Mouse (Mus musculus) gastrocnemius, postnatal 4 days (tissue): ENCODE results near the gene Rhoc. TPM values are rescaled to one million over a fixed set of nuclear protein-coding genes. Genes with fewer than 3 reads are reported as not detected.
"Not testable (repeated sequence)": the region's sequence is repeated elsewhere in the genome, so short reads cannot be mapped to it uniquely, and the experiment has no call there.

ENCODE experiments used
- DNase-seq, 2 experiments: peaks; one replicate each; pipeline ENCODE4 v3.0.0; 2021 to 2022; ENCODE audit warnings: low spot score in 2 of 2, mixed read lengths in 2 of 2
- long read RNA-seq, 2 experiments: library from polyadenylated mRNA; stranded (forward); transcript quantifications; one replicate each; pipeline ENCODE4 v2.0.0; 2021
- total RNA-seq, 2 experiments: library from RNA; stranded (reverse); gene quantifications; 2 replicates each; pipeline ENCODE4 v1.2.3; 2021

The Rhoc gene
- 100 to 1,000 TPM; 169 to 187 TPM for total RNA-seq
- long read RNA-seq, experiment 1, transcript Rhoc-201 (5 exons, 1,202 nt): major isoform, 63 of 83 reads
- long read RNA-seq, experiment 1, partial matches to known transcripts: 4 of 83 reads
- long read RNA-seq, experiment 1, other reads (novel, unspliced or antisense): 14 of 83 reads
- long read RNA-seq, experiment 2, transcript Rhoc-201 (5 exons, 1,202 nt): major isoform, 81 of 104 reads
- long read RNA-seq, experiment 2, partial matches to known transcripts: 5 of 104 reads
- long read RNA-seq, experiment 2, other reads (novel, unspliced or antisense): 16 of 104 reads

- no peak for DNase-seq
Measured at GRCm38 (mm10) chr3:104788075-104788474, at the start of gene Rhoc. Gene Rhoc, plus strand, starts transcription at chr3:104788375.

DNA sequence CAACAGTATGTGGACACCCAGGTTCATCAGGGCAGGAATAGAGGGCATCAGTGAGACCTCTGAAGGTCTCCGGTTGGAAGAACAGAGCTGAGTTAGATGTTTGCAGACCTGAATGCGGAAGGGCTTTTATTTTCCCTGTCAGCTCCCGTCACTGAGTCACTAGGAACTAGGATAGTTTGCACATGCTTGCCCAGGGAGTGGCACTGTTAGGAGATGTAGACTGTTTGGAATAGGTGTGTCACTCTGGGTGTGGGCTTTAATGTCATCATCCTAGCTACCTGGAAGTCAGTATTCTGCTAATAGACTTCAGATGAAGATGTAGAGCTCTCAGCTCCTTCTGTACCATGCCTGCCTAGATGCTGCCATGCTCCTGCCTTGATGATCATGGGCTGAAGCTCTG, 46.2 kb upstream of the Rhoc start:
- no peak for DNase-seq

- no peak for DNase-seq
Measured at GRCm38 (mm10) chr3:104743161-104743560, 45.0 kb upstream of the Rhoc start.

- DNase-seq: no peak
Measured at GRCm38 (mm10) chr3:104743864-104744263, 44.3 kb upstream of the Rhoc start.

- DNase-seq: not testable (repeated sequence)
Measured at GRCm38 (mm10) chr3:104752845-104753244, 35.3 kb upstream of the Rhoc start.

DNA sequence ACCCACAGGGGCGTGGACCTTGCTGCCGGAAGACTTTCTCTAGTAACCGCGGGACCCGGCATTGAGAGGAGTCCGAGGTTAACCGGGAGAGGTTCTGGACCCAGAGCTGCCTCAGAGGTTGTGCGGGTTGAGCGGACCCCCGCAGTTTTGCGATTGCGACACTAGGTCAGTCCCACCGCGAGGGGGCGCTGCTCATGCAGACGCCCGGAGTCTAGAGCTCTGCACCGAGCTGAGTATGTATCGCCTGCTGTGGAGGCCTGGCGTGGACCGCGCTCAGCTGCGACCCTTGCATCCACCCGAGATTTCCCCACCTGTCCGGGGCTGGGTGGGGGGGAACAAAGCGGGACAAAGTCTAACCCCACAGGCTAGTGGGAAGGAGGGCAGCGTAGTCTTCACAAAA, 29.8 kb upstream of the Rhoc start:
- DNase-seq: peak; percentile 66 to 78

GRCm38 (mm10) chr3:104758869-104759268, 29.3 kb upstream of the Rhoc start:
- no peak for DNase-seq

DNA sequence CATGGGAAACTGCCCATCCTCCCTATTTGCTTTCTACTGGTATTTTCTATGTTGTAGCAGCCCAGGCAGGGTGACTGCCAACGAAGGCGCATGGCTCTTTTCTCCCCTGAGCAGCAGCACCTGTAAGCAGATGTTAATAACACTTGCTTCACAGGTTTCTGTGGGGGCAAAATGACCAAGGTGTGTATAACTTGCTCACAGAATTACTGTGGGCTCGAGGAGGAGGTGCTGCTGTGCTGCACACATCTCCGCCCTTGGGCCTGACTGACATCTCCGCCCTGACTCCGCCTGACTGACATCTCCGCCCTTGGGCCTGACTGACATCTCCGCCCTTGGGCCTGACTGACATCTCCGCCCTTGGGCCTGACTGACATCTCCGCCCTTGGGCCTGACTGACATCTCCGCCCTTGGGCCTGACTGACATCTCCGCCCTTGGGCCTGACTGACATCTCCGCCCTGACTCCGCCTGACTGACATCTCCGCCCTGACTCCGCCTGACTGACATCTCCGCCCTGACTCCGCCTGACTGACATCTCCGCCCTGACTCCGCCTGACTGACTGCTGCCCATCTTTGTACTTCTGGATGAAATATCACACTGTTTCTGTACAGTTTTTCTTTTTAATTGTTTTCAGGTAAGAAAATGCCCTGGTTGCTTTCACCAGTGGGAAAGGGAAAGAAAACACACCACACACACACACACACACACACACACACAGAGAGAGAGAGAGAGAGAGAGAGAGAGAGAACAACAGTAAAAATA, 25.9 kb upstream of the Rhoc start:
- DNase-seq: not testable (repeated sequence)

GRCm38 (mm10) chr3:104765021-104765420, 23.2 kb upstream of the Rhoc start:
- DNase-seq: no peak

- DNase-seq: no peak
Measured at GRCm38 (mm10) chr3:104767141-104767540, 21.0 kb upstream of the Rhoc start.

DNA sequence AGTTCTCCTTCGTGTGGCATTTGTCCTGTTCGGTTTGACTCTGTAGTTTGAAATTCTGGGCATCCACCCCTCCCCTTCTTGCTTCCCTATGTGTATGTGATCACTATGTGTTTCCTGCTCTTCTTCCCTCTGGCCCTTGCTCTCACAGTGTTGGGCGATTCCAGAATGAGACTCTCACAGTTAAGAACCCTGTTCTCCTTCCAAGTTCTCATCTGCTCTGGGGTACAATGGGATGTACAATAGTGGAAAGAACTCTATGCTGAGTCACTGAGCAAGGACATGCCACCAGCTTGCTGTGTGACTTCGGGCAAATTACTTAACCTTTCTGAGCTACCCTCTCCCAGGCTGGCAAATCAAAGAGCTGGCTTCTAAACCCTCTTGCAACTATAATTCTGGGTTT, 20.5 kb upstream of the Rhoc start:
- no peak for DNase-seq

DNA sequence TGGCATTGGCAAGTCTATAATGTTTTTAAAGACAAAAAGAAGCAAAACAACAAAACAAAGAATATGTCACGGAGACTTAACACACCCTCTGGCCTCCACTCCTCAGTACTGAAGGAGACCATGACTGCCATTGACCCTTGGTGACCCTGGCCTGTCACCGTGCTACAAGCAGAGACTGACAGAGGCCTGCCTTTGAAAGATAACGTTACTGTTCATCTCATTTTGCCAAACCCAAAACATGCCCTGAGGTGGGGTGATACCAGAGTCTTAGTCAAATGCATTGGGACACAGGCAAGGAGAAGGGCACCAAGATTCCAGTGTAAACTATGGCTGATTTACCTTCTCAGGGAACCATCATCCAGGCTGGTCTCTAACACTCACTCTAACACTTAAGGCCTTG, 19.0 kb upstream of the Rhoc start:
- no peak for DNase-seq

DNA sequence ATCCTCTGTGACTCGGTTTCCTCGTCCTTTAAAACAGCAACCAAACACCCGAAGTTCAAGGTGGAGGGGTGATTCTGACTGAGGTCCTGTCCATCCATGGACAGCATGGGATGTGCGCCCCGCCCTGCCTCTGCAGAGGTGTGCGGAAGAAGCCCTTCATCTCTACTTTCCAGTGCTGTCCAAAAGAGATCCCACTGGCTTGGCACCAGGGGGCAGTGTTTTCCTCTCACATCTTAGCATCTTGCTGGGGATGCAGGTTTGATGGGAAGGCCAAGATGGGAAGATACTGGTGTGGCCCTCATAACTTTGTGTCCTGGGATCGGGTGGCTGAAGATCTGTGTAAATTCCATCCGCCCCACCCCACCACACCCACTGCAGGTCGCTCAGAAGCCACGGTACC, 18.1 kb upstream of the Rhoc start:
- DNase-seq: no peak

- DNase-seq: no peak
Measured at GRCm38 (mm10) chr3:104770918-104771317, 17.3 kb upstream of the Rhoc start.

DNA sequence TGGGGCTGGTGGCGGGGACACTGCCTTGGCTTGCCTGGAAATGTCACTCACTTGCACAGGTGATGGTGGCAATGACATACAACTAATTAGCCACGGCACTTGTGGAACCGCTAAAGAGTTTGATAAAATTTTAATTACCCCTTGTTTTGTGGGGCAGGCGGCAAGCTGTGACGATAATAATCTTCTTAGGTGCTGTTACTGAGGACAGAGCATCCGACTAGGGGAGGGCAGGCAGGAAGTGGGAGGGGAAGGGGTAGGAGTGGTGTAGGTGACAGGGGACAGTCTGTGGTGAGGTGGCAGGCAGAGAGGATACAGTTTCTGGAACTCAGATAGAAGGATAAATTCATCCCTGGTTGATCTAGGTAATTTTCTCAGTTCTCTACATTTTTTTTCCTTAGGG, 16.7 kb upstream of the Rhoc start:
- no peak for DNase-seq

DNA sequence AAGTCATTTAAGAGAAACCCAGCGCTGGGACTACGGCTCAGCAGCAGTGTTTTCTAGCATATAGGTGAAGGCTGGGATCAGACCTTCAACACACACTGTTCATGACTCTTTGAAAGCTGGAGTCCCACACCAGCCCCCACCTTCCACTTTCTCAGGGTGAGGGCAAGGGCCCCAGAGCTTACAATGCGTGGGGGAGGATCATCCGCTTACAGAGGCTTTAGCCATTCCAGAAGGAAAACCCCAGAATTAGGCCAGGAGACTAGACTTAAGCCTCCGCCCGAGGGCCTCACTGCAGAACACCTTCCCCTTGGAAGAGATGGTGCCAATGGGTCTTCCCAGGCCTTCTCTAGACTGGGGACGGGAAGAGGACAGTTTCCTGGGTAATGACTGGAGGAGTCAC, 14.9 kb upstream of the Rhoc start:
- DNase-seq: no peak

DNA sequence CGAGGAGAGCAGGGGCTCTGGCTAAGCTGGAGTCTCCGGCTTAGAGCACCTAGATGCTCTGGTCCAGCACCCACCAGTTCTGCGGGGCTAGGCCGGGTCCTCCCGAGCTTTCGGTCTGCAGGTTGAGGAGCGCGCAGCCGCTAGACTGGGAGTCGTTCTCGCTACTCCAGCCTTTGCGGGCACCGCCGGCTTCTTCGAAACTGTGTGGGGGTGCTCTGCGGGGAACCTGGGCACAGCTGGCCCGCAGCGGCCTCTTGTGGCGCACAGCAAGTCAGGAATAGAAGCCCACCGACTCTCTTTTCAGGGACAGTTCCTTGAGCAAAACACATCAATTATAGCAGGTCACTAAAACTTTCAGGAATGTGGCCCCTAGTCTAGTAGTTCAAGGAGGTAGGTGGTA, 10.8 kb upstream of the Rhoc start:
- DNase-seq: no peak

- DNase-seq: peak in 1 of 2 experiments; percentile 70
Measured at GRCm38 (mm10) chr3:104779949-104780348, 8.2 kb upstream of the Rhoc start.

DNA sequence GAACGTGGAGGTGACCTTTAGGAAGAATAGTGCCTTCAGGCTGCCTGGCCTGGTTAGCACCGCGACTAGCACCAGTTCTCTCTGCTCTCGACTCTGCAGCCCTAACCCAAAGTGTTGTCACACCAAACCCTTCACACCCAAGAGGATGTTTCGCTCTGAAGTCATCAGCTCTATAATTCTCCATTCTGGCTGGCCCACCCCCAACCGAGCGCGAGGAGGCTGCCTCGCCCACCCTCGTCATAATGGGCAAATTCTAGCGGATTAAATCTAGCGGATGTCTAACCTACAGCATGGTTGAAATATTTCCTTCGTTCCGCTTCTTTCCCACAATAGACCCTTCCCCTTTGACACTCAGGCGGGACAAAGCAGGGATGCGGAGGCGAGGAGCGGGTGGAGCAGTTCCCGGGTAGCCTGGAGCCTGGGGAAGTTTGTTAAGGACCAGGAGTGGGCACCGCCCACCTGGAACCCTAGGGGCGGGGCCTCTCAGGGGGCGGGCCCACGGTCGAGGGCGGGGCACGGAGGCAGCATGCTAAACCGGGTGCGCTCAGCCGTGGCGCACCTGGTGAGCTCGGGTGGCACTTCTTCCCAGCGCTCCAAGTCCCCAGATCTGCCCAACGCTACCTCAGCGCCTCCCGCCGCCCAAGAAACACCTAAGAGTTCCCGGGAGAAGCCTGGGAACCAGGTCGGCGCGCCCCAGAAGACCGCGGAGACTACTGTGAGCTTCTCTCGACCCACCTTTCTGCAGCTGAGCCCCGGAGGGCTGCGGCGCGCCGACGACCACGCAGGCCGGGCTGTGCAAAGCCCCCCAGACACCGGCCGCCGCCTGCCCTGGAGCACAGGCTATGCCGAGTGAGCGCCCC, 7.4 kb upstream of the Rhoc start, which contains the start of gene Ppm1j:
Ppm1j (plus strand) TSS at position 496 of the 860 bp plus-strand sequence.
- DNase-seq: peak in 1 of 2 experiments; percentile 46

GRCm38 (mm10) chr3:104781471-104781903, 6.7 kb upstream of the Rhoc start, which contains the start of gene Fam19a3:
Gene Fam19a3, minus strand, starts transcription at chr3:104781840.
- DNase-seq: peak in 1 of 2 experiments; percentile 30

DNA sequence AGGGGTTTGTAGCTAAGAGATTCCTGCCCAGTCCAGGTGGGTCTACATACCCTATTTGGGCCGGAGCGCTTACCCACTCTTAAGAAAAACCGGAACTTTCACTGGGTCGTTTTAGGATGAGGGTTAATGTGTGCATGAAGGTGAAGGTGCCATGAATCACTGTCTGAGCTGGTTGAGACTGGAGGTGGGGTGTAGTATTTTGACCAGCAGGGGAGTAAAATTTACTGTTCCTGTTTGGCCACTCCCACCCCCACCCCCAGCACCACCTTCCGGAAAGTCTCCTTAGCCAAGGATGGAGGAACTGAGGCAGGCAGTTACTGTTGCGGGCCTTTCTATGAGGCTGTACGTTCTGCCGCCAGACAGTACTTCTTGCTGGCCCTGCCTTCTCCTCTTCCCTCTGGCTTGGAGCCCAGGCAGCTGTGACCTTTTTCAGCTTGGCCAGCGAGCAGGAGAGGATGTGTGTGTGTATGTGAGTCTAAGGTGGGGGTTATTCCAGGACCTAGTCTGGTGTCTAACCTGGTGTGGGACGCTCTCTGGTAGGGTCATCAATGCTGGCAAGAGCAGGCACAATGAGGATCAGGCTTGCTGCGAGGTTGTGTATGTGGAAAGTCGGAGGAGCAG, 6.0 kb upstream of the Rhoc start:
- peak in 1 of 2 experiments; percentile 65 for DNase-seq
